Mouse (Mus musculus) heart, postnatal 36 days (tissue): ENCODE measurements around the gene Thra. TPM values are rescaled to one million over a fixed set of nuclear protein-coding genes. Genes with fewer than 3 reads are reported as not detected.
A peak's percentile ranks its signal among the peaks of the same experiment; 100 is the strongest.

Experiments
- DNase-seq, 2 experiments: peaks; one replicate each; pipeline ENCODE4 v3.0.0; 2021 to 2022
- intact Hi-C: fragments of 180-260 bp; cut with DNase I; formaldehyde crosslinking; loops from one replicate; pipeline ENCODE4 v1.15.1; 2025
- total RNA-seq, 2 experiments: library from RNA; stranded (reverse); gene quantifications; 2 replicates each; pipeline ENCODE4 v1.2.3; 2021

The Thra gene
- total RNA-seq, 2 experiments from 2014 or later: 100 to 111 TPM

DNA sequence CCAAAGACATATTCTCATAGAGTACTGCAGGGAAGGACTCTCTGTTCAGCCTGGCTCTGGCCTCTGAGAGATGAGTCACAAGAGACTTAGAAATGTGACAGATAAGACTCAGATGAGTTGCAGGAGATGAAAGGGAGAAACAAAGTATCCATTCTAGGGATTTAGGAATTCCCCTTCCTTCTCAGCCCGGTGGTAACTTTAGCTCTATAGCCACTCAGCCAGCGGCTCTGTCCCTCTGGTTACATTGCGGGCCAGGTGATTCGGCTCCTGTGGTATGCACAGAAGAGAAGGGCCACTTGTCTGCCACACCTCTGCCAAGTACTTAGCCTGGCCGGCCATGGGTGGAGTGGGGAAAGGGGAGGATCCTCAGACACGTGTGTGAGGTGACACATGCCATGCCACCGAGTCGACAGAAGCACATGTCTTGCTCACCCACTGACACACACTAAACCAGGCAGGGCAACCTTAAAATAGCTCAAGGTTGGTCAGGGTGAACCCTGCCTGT is 32.3 kb downstream of the Thra start:
- intact Hi-C loops: loop anchor here (2.0 kb wide), 1 partner anchor 14 kb away; no protein-coding TSS in a partner anchor
- peak; percentile 65 to 78 for DNase-seq

DNA sequence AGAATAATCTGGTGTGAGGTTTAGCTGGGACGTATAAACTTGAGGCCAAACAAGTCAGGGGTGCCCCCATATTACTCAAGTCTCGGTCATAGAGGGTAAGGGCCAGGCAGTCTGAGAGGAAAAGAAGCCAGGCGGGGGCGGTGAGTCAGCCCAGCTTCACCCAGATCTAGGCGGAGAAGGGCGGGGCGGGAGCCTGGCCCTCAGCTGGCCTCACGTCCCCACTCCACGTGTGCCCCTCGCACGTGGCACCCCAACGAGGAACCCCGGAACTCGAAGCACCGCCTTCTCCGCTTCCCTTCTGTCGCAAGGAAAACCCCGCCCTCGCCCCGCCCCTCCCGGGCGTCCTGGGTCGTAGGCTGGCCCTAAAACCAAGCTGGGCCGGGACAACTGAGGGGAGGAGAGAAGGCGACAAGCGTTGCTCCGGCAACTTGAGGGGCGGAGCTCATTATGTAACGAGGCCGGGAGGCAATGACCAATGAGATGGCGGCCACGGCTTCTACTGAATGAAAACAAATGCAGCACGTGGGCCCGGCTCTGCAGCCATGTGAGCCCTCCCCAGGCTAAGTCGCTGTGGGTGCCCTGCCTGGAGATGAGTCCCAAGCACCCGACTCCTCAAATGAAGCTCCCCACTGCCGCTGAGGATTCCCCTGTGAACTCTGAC is 33.3 kb downstream of the Thra start:
- intact Hi-C loops: loop anchor here (2.0 kb wide), 1 partner anchor 13 kb away; no protein-coding TSS in a partner anchor

DNA sequence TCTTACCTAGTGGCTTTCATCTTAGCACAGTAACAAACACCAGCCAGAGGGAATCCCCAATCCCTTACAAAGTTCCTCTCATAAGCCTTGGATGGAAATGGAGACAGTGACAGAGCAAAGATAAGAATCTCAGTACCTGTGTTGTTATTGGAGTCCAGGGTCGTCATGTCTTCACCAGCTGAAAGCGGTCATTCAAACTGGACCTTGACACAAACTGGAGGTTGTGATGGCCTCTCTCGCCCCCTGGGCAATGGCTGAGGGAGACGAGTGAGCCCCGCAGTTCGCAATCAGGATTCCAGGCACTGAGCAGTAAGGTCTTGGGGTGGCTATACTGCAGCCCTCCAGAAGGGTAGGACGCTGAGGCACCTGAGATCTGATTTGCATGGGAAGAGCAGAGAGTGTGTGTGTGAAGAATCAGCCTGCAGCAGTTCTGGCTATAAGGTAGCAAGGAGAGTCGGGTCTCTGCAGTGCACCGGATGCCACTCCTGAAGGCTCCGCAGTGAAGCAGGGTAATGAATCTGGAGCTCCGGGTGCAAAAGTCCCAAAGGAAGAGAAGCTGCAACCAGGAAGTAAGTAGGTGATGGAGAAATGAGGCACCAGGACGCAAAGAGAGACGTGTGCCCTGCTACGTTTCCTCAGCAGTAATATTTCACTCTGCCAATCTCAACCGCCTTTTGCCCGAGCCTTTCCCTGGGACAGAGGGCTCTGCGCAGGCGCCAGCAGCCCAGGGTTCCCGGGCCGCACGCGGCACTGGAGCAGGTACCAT is 34.3 kb downstream of the Thra start, which contains the start of gene Nr1d1:
Gene Nr1d1 (minus strand): TSS at position 752 of the 766 bp plus-strand sequence.
- no peak for DNase-seq
- intact Hi-C loops: loop anchor here (1.0 kb wide), 1 partner anchor 9 kb away; no protein-coding TSS in a partner anchor

More for the DNA sequence above, 33.3 kb downstream of the Thra start:
- peak; percentile 99 to 100 for DNase-seq

DNA sequence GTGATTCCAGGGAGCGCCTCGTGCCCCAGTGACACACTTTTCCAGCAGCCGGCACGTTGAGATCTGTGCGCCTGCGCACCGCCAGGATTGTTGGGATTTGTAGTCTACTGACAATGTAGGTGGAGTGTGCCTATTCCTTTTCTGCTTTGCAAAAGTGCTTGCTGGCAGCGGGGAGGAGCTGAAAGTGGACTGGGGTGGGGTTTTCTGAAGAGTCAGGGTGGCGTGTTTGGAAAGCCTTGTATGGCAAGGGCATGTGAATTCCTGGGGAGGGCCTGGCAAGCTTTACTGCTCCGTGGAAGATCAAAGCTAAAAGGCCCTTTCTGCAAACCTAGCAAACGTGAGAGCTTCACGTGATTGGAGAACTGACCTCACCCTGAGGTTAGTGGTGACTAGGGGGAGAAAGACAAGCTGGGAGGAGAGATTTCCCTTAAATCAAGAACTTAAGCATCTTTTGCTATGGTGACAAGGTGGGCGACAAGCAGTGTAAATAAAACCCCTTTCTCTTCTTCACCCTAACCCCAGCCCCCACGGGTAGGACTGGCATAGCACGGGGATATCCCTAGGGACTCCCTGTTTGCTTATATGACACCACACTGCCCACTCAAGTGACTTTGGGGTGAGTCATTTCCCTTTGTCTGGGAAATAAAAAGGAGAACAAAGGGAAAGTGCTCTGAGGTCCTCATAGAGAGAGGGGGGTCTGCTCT is 35.1 kb downstream of the Thra start:
- intact Hi-C loops: loop anchor here (1.0 kb wide), 1 partner anchor 8 kb away; no protein-coding TSS in a partner anchor
- peak; percentile 98 to 99 for DNase-seq

DNA sequence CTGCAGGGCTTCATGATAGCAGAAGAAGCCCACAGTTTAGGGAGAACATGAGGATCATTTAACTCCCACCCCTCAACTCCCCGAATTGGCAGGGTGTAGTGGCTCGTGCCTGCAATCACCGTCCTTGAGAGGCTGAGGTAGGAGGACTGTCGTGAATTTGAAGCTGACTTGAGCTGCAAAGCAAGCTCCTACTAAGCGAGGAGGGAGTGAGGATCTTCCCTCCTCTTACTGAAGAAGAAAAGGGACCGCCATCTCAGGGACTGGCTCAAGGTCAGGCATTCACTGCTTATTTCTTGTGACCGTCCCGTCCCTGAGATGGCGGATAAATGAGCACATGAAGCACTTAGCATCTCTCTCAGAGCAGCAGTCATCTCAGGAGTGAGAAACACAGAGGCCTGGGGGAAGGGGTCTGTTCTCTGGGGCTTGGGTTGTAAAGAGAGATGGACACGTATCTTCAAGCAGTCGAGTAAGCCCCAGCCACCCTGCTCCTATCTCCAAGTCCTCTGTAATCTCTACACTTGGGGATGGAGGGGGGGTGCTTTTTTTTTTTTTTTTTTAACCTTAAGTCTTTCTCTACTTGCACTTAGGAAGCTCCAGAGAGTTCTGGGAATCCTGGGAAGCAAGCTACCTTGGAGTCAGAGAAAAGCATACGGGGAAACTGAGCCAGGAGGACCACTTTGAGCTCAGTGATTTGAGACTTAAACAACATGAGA is 35.8 kb downstream of the Thra start:
- no peak for DNase-seq
- intact Hi-C loops: no loop called here

DNA sequence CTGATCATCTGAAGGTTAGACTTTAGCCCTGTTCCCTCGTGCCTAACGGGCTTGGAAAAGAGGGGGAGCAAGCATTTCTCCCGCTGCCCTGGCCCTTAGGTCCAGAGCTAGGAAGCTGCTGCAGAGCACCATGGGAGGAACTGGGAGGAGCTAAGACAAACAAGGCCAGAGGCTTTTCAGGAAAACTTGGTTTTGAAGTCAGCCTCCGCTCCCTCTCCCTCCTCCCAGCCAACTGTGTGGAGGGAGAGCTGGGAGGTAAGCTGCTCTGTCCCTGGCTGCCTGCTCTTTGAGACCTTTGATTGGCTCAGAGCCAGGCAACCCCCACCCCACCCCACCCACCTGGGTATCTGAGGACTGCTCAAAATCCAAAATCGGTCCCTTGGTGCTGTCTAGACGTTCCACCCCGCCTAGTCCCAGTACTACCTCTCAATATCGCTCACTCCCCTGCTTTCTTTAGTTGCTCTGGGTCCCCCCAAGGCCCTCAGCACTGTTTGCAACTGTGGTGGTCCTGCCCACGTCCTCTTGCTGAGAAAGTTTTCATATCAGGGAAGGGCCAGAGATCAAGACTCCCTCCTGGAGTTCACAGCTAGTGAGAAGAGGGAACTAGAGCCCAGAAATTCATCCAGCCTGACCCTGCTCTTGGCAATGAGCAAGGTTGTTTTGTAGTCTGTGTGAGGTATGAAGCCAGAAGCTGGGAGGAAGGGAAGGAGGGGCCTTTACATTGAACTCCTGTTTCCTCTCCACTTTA is 36.6 kb downstream of the Thra start:
- intact Hi-C loops: no loop called here
- DNase-seq: peak; percentile 75 to 77

DNA sequence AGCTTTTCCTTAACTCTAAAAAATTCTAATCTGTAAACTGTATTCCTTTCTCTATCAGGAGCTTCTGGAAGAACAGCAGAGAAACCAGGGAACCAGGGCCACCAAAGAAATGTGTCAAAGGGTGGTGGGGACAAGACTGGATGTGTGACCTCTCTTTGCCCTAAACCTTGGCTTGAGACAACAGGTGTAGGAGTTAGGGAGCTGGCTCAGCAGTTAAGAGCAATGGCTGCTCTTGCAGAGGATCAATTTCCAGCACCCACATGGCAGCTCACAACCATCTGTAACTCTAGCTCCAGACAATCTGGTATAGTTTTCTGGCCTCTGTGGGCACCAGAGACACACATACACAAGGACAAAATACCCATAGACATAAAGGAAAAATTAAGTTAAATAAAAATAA is 37.5 kb downstream of the Thra start:
- DNase-seq: no peak
- intact Hi-C loops: no loop called here

DNA sequence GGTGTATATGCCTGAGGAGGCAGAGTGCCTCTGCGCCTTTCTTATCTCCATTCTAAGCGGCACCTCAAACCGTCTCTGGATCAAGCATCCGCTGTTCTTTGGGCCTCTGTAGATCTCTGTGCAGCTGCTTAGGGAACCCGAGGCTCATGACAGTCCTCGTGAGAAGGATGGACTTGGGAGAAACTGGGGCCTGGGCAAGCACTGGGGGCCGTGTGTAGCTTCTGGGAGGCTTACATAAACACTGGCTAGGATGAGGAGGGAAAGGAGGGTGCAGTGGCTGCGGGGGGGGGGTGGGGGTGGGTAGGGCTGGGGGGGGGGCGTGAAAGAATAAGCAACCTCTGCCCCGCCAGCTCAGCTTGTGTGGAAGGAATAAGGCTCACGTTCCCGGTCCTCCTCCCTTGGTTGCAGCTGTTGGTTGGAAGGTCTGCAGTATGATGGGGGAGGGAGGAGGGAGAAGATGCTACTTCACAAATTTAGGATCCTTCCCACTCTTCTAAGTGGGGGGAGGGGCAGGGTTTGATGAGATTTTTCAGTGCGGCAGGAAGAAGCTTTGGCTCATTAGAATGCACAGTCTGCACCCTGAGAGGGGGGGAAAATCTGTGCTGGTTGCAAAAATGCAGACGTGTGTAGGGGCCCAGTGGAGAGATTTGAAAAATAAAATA is 41.5 kb downstream of the Thra start:
- intact Hi-C loops: no loop called here
- peak; percentile 50 to 62 for DNase-seq

DNA sequence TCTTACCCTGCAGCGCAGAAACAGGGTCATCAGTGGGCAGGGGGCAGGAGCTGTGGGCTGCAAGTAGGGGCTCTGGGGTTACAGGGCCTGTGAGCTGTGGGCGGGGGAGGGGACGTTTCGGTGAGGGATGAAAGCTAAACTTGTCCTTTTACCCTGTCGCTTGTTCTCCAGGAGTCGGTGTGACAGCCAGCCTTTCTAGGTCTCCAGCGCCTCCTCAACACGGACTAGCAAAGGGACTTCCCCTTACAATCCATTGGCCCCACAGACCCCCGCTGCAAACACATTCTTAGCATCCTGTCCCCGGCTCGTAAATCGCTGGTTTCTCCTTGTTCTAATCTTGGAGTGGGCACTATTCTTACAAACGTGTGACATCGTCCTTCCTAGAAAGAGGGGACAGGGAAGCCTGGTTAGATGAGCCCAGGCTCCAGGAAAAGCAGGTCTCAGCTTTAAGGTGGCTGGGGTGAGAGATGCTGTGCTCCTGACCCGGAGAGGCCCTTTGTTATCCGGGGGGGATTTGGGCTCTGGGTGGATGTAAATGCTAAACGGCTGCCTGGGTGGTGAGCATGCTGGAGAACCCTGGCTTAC is 42.3 kb downstream of the Thra start:
- intact Hi-C loops: loop anchor here (1.0 kb wide), 1 partner anchor 7 kb away; the partner anchor contains the start of gene Nr1d1
- DNase-seq: peak in 1 of 2 experiments; percentile 49

DNA sequence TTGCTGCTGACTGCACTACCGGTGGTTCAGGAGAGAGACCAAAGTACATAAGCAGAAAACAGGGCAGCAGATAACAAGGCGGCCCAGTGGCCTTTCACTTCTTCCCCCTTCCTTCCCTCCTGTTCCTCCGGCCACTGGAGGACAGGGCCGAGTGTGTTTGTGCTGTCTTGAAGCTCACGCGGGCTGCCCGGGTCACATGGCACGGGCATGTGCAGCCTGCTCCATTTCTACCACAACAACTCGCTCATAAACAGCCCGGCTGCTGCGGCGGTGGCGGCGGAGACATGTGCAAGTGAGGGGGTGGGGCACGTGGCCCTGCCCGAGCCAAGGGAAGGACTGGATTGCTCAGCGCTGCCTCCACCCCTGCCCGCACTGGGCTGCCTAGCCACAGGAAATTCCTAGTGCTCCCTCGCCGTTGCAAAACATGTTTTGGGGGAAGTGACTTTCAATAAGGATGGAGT is 42.8 kb downstream of the Thra start:
- peak; percentile 96 for DNase-seq
- intact Hi-C loops: loop anchor here (1.0 kb wide), 1 partner anchor 8 kb away; the partner anchor contains the start of gene Nr1d1

DNA sequence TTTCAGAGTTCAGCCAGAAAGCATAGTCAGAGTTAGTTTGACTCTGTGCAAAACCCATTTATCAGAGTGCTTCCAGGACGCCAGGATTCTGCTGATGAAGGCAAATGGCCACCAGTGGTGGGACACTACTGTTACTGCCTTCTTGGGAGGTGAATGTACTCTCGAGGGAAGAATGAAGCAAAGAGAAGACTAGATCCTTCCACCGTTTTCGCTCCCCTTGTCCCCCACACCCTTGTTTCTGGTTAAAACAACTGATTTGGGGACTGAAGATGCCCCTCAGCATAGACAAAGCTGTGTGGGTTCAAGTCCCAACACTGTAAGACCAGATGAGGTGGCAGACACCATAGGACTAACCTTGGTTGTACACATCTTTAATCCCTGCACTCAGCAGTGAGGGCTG is 43.7 kb downstream of the Thra start:
- intact Hi-C loops: no loop called here
- no peak for DNase-seq

DNA sequence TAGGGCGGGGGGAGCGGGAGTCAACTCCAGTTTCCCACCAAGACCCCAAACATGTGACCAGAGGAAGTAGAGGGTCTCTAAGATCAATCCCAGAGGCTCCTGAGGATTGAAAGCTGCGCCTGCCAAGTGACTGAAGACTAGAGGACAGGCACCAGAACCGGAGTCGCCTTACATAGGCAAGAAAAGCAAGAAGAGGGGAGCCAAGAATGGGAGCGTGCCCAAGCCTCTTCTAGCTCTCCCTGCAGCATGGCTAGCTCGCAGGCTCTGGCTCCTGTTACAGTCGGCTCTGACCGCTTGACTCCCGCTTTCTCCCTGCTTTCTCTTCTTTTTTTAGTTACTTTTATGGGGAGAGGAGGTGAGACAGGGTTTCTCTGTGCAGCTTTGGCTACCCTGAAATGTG is 44.8 kb downstream of the Thra start:
- DNase-seq: peak in 1 of 2 experiments; percentile 38
- intact Hi-C loops: no loop called here

DNA sequence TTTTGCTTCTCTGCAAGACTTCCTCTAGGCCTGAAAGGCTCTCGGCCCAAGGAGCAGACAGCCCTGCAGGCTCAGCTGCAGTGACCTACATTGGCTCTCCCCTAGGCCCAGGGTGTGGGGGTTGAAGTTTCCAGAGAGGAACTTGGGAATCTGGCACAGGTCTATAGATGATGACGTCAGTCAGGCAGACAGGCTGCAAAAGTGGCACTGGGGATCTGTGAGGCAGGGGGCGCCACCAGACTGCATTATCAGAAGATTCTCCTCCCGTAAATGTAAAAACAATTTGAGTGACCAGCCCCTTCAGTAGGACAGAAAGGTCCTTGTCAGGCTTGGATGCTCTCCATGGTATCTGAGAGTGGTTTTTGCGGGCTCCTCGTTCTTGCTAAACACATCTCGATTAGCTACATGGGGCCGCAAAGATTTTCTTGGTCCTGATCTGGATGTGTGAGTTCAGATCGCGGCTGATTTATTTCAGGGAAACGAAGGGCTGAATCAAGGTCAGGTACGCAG is 45.4 kb downstream of the Thra start:
- intact Hi-C loops: loop anchor here (2.0 kb wide), 2 partner anchors 13 to 75 kb away; no protein-coding TSS in a partner anchor

DNA sequence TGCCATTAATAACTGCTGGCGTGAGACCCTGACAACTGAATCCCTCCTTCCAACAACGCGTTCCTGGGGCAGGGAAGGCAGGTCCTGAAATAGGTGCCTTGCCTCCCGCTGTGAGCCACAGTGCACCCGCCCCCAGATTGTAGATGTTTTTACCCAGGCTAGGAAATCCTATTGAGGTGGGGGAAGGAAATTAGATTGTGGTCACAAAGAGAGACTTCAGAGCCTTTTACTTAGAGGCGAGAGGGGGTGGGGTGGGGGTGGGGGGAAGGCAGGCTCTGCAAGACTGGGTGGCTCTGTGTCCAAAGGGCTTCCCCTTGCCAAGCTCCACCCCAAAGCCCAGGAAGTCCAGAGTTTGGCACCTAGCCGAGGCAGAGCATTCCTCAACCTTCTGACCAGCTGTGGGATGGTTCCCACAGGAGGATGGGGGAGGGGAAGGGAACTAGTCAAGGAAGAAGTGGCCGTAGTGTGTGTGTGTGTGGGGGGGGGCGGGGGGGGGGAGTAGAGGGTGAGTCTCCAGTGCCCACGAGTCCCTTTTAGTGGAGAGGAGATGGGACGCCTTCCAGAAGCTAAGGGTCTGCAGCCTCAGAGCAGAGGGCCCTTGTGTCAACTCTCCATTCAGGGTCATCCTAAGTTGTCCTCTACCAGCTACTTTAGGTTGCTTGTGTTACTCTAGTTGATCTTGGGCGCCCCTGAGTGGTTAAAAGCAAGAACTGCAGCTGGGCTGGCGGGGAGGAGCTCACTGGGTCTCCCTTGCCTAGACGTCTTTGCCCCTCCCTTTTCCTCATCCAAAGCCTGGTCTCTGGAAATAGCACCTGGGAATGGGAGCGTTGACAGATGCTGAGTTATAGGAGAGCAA is 46.1 kb downstream of the Thra start:
- intact Hi-C loops: loop anchor here (1.0 to 2.0 kb wide), 4 partner anchors 14 to 86 kb away; no protein-coding TSS in a partner anchor

More for the DNA sequence above, 45.4 kb downstream of the Thra start:
- peak; percentile 79 to 83 for DNase-seq

DNA sequence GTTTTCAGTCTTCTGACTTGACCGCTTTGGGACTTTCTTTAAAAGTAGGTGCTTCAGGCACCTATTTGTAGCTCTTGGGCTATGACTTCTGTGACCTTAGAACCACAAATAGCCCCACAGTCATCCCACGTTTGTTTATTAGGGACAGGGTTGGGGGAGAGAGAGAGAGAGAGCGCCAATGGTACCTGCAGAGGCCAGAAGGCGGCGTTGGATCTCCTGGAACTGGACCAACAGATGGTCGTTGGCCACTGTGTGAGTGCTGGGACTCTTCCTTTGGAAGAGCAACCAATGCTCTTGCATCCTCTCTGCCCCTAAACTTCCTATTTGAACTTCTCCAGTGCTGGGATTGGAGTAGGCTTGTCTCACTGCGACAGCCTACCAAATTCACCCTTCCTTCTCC is 46.8 kb downstream of the Thra start:
- intact Hi-C loops: loop anchor here (1.0 to 2.0 kb wide), 4 partner anchors 14 to 87 kb away; no protein-coding TSS in a partner anchor
- DNase-seq: no peak

More for the DNA sequence above, 46.1 kb downstream of the Thra start:
- peak; percentile 97 to 99 for DNase-seq

DNA sequence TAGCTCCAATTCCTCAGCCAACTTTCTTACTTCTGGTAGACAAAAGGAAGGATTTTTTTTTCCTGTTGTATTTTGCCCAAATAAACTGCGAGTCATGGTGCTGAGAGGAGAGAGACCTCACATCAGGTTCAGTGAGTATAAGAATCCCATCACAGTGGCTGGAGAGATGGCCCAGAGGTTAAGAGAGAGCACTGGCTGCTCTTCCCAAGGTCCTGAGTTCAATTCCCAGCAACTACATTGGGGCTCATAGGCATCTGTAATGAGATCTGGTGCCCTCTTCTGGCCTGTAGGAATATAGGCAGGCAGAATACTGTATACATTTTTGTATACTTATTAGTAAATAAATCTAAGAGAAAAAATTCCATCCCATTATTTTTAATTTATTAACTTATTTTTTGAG is 47.3 kb downstream of the Thra start:
- intact Hi-C loops: loop anchor here (1.0 to 2.0 kb wide), 5 partner anchors 15 to 87 kb away; no protein-coding TSS in a partner anchor
- DNase-seq: no peak

DNA sequence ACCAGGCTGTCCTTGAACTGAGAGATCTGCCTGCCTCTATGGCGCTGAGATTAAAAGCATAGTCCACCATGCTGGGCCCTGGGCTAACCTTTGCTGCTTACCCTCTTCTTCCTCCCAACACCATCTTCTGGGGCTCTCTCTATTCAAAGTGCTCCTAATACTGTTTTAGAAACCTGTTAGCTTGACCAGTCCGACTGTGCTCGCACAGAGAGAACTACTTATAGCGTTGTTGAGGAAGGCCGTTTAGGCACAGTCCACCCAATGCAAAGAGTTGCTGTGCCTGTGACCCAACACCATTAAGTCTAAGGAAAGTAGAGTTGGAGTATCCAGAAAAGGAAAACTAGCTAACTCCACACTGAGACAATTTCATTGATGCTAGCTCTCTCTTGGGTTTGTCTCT is 47.7 kb downstream of the Thra start:
- intact Hi-C loops: loop anchor here (2.0 kb wide), 1 partner anchor 41 kb away; no protein-coding TSS in a partner anchor
- DNase-seq: no peak
